Mouse (Mus musculus) embryonic fibroblast, embryonic 13.5 days (primary cell): ENCODE data around the gene Gm5108.

ENCODE experiments used
- CTCF ChIP-seq: IDR thresholded peaks from 2 replicates; pipeline ENCODE4 v1.5.1; 2011; ENCODE audit warnings: mild to moderate bottlenecking, control low read depth, low read length, moderate library complexity, borderline replicate concordance; ENCODE audit not compliant: insufficient read depth
- POLR2A ChIP-seq: IDR thresholded peaks from 2 replicates; pipeline ENCODE4 v1.6.1; 2011; ENCODE audit warnings: low read depth, mild to moderate bottlenecking, control low read depth, low read length, moderate library complexity

GRCm38 (mm10) chr5:67948074-67948473 is 6.6 kb downstream of the Gm5108 start:
- TF ChIP-seq CTCF (no peak), POLR2A (no peak)
